Mouse (Mus musculus): ENCODE results near the gene Ifna13. TPM values are rescaled to one million over a fixed set of nuclear protein-coding genes. Genes with fewer than 3 reads are reported as not detected.

Gene Ifna13
- total RNA-seq (2014; rRNA removed) (not detected in 2 replicates), polyA plus RNA-seq (2015; fragmentation: Nextera tagmentation; extraction: Ambion mirVana) (not detected in 2 replicates)

DNA sequence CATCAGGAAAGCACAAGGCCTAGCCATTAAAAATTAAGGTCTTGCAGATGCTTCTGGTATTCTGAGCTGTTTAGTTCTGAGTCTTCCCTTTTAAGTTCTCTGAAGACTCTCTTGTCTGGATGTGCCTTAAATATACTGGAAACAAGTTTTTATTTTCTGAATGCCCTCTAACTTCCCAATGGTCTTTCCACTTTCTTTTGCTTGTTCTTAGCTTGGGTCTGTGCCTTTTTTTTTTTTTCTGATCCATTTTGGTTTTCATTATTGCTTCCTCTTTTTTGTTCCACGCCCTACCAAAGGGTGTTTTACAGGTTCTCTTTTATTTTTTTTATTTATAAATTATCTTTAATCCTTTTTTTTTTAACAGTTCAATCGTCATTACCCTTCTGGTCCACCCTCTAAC is at the start of gene Ifna13:
Gene Ifna13, minus strand, starts transcription at position 101 of the 400 bp plus-strand sequence.
- no peak for TF ChIP-seq CTCF (IDR thresholded peaks at IDR 0.05; ENCODE audit: low read depth)
- Histone ChIP-seq H3K4me3 (ENCODE audit: low read depth, low read length) (no peak within 1 kb of the TSS), H3K9ac (no peak within 1 kb of the TSS), H3K9me3 (ENCODE audit: low read length) (no peaks in the 10 kb centered on the region), H3K4me2 (ENCODE audit: low read depth) (no peak within 1 kb of the TSS), H3K36me3 (ENCODE audit: insufficient read depth) (no peaks in the 10 kb centered on the region), H3K27ac (ENCODE audit: low read depth, low read length) (no peak within 1 kb of the TSS), H3K27me3 (ENCODE audit: insufficient read depth, low read length) (no peaks in the 10 kb centered on the region), H3K4me1 (ENCODE audit: insufficient read depth) (no peaks in the 10 kb centered on the region)
- WGBS = 55% methylated on average over 2 of the region's 2 CpGs
- no peak for ATAC-seq
- DNase-seq = no peak

DNA sequence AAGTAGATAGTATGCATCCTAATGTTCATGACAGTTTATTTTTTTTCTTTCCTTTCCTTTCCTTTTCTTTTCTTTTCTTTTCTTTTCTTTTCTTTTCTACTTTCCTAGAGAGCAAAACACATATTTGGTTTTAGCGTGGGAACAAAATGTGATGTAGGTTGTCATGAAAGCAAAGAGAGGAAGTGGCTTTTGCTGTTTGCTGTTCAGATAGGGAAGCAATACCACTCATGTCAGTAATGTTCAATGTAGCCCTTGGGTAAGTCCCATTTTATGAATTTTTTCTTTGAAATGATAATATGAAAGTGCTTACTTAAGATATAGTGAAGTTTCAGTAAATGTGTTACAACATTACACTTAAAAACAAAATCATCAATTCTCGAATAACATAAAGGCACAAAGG is 49.1 kb upstream of the Ifna13 start:
- 83% methylated on average over 2 of the region's 2 CpGs for WGBS
- H3K4me1 ChIP-seq (ENCODE audit: insufficient read depth) = no peaks in the 10 kb centered on the region
- no peaks in the 10 kb centered on the region for H3K9me3 ChIP-seq (ENCODE audit: low read length)
- ATAC-seq (no peak), DNase-seq (no peak)
- no peak overlapping the region for H3K4me3 ChIP-seq (ENCODE audit: low read depth, low read length)
- no peaks in the 10 kb centered on the region for H3K36me3 ChIP-seq (ENCODE audit: insufficient read depth)
- no peak overlapping the region for H3K4me2 ChIP-seq (ENCODE audit: low read depth)
- H3K9ac ChIP-seq = no peak overlapping the region
- H3K27me3 ChIP-seq (ENCODE audit: insufficient read depth, low read length) = no peaks in the 10 kb centered on the region
- no peak for TF ChIP-seq CTCF (IDR thresholded peaks at IDR 0.05; ENCODE audit: low read depth)
- H3K27ac ChIP-seq (ENCODE audit: low read depth, low read length) = no peak overlapping the region

DNA sequence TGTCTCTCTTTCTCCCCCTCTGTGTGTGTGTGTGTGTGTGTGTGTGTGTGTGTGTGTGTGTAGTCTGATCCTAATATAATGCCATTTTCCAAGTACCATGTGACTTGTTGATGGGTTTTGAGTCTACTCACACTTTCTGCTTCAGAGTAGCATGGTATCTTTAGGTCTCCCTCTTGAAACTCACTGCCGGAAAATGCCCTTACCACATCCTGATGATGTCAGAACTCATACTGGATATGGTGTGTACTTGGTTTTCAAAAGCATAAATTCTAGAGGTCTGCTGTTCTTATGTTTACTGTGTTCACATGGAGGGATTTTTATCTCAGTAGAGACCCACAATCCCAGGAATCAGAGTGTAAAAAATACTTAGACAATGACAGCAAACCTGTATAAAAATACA is 48.3 kb upstream of the Ifna13 start:
- 89% methylated on average over 1 of the region's 1 CpGs for WGBS
- no peak overlapping the region for H3K4me2 ChIP-seq (ENCODE audit: low read depth)
- no peaks in the 10 kb centered on the region for H3K9me3 ChIP-seq (ENCODE audit: low read length)
- DNase-seq (no peak), ATAC-seq (no peak)
- no peak overlapping the region for H3K9ac ChIP-seq
- no peaks in the 10 kb centered on the region for H3K27me3 ChIP-seq (ENCODE audit: insufficient read depth, low read length)
- no peaks in the 10 kb centered on the region for H3K36me3 ChIP-seq (ENCODE audit: insufficient read depth)
- H3K4me1 ChIP-seq (ENCODE audit: insufficient read depth) = no peaks in the 10 kb centered on the region
- TF ChIP-seq CTCF (IDR thresholded peaks at IDR 0.05; ENCODE audit: low read depth) = no peak
- H3K4me3 ChIP-seq (ENCODE audit: low read depth, low read length) = no peak overlapping the region
- H3K27ac ChIP-seq (ENCODE audit: low read depth, low read length) = no peak overlapping the region

DNA sequence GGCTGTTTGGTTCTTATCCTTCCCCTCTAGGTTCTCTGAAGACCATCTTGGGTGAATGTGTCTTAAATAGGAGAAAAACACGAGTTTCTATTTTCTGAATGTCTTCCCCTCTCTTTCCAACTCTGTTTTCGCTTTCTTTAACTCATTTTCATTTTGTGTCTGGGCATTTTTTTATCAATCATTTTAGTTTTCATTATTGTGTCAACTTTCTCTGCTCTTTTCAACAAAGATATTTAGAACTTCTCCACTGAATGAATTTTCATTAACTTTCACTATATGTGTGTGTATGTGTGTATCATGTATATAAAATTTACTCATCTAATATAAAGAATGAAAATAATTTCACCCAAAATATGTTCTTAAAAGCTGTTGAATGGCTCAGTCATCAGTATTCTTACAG is 47.0 kb upstream of the Ifna13 start, which contains the start of gene Ifnab:
Gene Ifnab, minus strand, starts transcription at position 101 of the 400 bp plus-strand sequence.
- TF ChIP-seq CTCF (IDR thresholded peaks at IDR 0.05; ENCODE audit: low read depth) = no peak
- Histone ChIP-seq H3K4me1 (ENCODE audit: insufficient read depth) (no peaks in the 10 kb centered on the region), H3K4me2 (ENCODE audit: low read depth) (no peak within 1 kb of the TSS), H3K9ac (no peak within 1 kb of the TSS), H3K27ac (ENCODE audit: low read depth, low read length) (no peak within 1 kb of the TSS), H3K36me3 (ENCODE audit: insufficient read depth) (no peaks in the 10 kb centered on the region), H3K27me3 (ENCODE audit: insufficient read depth, low read length) (no peaks in the 10 kb centered on the region), H3K4me3 (ENCODE audit: low read depth, low read length) (no peak within 1 kb of the TSS), H3K9me3 (ENCODE audit: low read length) (no peaks in the 10 kb centered on the region)
- WGBS = 68% methylated on average over 2 of the region's 2 CpGs
- no peak for ATAC-seq
- no peak for DNase-seq

DNA sequence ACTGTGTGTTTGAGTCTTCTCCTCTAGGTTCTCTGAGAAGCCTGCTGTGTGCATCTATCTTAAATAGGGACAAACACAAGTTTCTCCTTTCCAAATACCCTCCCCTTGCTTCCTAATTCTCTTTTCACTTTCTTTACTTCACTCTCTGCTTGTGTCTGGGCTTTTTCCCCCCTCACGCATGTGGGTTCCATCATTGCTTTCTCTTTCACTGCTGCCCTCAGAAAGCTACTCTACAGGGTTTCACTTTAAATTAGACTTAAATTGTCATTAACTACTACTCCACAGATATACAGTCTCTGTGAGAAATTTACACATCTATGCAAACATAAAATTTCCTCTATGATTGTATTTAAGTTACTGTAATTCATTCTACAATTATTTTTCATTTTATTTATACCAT is 39.6 kb upstream of the Ifna13 start, which contains the start of gene Ifna2:
Gene Ifna2, minus strand, starts transcription at position 101 of the 400 bp plus-strand sequence.
- H3K9me3 ChIP-seq (ENCODE audit: low read length) = no peaks in the 10 kb centered on the region
- no peaks in the 10 kb centered on the region for H3K4me1 ChIP-seq (ENCODE audit: insufficient read depth)
- no peak within 1 kb of the TSS for H3K27ac ChIP-seq (ENCODE audit: low read depth, low read length)
- no peaks in the 10 kb centered on the region for H3K36me3 ChIP-seq (ENCODE audit: insufficient read depth)
- TF ChIP-seq CTCF (IDR thresholded peaks at IDR 0.05; ENCODE audit: low read depth) = no peak
- H3K4me3 ChIP-seq (ENCODE audit: low read depth, low read length) = no peak within 1 kb of the TSS
- no peak within 1 kb of the TSS for H3K9ac ChIP-seq
- H3K4me2 ChIP-seq (ENCODE audit: low read depth) = no peak within 1 kb of the TSS
- whole genome bisulfite sequencing = 92% methylated on average over 1 of the region's 1 CpGs
- ATAC-seq (no peak), DNase-seq (no peak)
- H3K27me3 ChIP-seq (ENCODE audit: insufficient read depth, low read length) = no peaks in the 10 kb centered on the region

DNA sequence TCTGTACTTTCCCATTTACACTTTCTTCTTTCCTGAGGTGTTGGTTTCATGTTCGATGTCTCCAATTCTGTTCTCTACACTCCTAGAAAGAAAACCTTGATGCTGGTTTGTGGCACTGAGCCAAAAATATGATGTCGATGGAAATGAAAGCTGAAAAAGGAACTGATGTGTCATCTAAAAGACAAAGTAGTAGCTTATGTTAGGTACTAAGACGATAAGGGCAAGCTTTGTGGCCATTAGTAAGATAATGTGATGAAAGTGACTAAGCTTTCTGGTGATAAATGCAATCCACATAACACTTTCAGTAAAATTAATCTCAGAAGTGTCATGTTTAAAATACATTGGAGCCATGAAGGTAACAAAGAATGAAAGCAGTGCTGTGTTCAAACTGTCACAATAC is 37.1 kb upstream of the Ifna13 start:
- no peak for TF ChIP-seq CTCF (IDR thresholded peaks at IDR 0.05; ENCODE audit: low read depth)
- H3K4me3 ChIP-seq (ENCODE audit: low read depth, low read length) = no peak overlapping the region
- H3K4me2 ChIP-seq (ENCODE audit: low read depth) = no peak overlapping the region
- no peak overlapping the region for H3K9ac ChIP-seq
- H3K27me3 ChIP-seq (ENCODE audit: insufficient read depth, low read length) = no peaks in the 10 kb centered on the region
- WGBS = 61% methylated on average over 3 of the region's 3 CpGs
- H3K4me1 ChIP-seq (ENCODE audit: insufficient read depth) = no peaks in the 10 kb centered on the region
- DNase-seq (no peak), ATAC-seq (no peak)
- no peaks in the 10 kb centered on the region for H3K9me3 ChIP-seq (ENCODE audit: low read length)
- H3K36me3 ChIP-seq (ENCODE audit: insufficient read depth) = no peaks in the 10 kb centered on the region
- no peak overlapping the region for H3K27ac ChIP-seq (ENCODE audit: low read depth, low read length)

DNA sequence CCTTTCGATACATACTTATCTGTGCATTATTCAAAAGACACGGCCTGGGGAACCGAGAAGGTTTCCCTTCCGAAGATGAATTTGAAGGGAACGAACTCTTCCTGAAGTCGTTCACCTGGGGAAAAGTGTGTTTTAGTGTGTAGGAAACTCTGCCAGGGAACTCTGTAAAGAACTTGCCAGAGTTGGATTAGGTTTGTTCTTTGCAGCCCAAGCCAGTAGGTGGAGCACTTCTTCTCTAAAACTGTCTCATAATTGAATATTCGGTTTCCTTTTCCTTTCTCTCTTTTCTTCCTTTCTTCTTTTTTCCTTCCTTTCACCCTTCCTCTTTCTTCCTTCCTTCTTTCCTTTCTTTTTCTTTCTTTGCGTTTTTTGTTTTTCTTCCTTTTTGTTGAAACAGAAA is 36.1 kb upstream of the Ifna13 start:
- peak; percentile 31 for DNase-seq
- peak; percentile 61 for TF ChIP-seq CTCF (IDR thresholded peaks at IDR 0.05; ENCODE audit: low read depth)

More for the DNA sequence above, 36.1 kb upstream of the Ifna13 start:
- no peak overlapping the region for H3K27ac ChIP-seq (ENCODE audit: low read depth, low read length)
- H3K27me3 ChIP-seq (ENCODE audit: insufficient read depth, low read length) = no peaks in the 10 kb centered on the region
- no peak overlapping the region for H3K4me2 ChIP-seq (ENCODE audit: low read depth)
- no peaks in the 10 kb centered on the region for H3K4me1 ChIP-seq (ENCODE audit: insufficient read depth)
- no peak overlapping the region for H3K4me3 ChIP-seq (ENCODE audit: low read depth, low read length)
- WGBS = 48% methylated on average over 8 of the region's 8 CpGs
- H3K9me3 ChIP-seq (ENCODE audit: low read length) = no peaks in the 10 kb centered on the region
- no peaks in the 10 kb centered on the region for H3K36me3 ChIP-seq (ENCODE audit: insufficient read depth)
- H3K9ac ChIP-seq = no peak overlapping the region
- ATAC-seq = no peak
